Mouse (Mus musculus): ENCODE results near the gene Saysd1. TPM values are rescaled to one million over a fixed set of nuclear protein-coding genes. Genes with fewer than 3 reads are reported as not detected.

Gene Saysd1
- total RNA-seq, 4 experiments from 2014 or later: 2.8 to 3.9 (median 3.1) TPM

DNA sequence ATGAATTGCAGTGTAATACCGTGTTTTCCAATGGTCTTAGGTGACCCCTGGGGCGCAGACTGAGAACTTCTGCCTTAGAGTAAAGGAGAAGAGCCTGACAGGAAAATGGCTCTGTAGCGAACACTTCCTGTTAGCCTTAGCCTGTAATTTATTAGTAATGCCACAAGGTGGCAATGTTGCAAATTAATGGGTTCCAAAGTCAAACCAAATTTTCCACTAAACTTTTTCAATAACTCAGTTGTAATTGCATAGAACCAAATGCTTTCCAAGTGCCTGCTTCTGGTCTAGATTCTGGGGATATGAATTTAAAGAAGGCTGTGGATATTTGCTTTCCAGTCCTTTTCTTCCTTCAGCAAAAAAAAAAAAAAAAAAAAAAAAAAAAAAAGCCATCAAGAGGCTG, 26.1 kb downstream of the Saysd1 start:
- no peak for DNase-seq (ENCODE audit: low spot score in 2 of 2)

DNA sequence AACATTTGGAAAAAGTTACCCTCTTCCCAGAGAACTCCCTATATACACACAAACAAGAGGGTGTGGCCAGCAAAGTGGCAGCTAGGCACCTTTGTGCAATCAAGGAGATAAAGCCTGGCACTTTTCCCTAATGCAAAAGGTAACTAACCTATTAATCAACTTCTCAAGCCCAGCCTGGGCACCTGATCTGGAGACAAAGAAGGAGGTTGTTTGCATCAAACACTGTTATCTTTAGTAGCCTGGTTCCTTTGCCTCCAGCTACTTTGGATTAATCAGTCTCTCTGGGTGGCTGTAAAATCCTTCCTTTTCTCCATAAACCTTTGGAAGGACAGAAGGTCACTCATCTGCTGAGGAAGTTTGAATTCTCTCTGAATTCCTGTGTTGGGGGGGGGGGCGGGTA, 27.4 kb downstream of the Saysd1 start:
- no peak for DNase-seq (ENCODE audit: low spot score in 2 of 2)

DNA sequence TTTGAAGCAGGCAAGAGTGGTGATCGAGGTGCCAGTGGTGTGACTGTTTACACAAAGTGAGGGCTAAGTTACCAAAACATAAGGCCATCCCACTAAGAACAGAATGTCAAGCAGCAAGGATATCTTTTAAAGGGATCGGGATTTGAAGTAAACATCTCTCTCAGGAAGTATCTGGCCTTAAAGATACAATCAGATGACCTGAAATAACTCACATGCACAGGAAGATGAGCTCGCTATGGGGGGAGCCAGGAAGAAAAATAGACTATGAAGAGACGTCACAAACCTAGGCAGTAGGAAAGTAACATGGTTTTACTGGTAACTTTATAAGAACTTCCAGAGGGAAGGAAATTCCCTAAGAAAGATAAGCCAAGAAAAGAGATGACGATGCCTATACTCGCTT, 32.1 kb downstream of the Saysd1 start:
- no peak for DNase-seq (ENCODE audit: low spot score in 2 of 2)

DNA sequence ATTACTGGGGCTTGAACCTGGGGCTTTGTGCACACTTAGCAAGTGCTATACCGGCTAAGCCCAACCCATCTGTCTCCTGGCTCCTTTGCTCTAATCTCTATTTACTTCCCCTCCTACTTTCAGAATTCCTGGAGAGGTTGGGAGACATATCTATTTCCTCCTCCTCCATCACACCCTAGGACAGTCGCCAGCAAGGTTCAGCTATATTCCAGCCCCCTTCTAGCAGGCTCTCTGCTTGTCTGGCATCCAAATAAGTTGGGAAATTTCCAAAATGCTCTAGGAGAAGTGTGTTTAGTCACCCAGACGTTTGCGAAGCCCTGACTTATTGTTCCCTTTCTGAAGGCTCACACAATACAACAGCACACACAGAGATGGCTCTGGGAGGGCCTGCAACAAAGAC, 35.1 kb downstream of the Saysd1 start:
- DNase-seq (ENCODE audit: low spot score in 2 of 2): no peak

DNA sequence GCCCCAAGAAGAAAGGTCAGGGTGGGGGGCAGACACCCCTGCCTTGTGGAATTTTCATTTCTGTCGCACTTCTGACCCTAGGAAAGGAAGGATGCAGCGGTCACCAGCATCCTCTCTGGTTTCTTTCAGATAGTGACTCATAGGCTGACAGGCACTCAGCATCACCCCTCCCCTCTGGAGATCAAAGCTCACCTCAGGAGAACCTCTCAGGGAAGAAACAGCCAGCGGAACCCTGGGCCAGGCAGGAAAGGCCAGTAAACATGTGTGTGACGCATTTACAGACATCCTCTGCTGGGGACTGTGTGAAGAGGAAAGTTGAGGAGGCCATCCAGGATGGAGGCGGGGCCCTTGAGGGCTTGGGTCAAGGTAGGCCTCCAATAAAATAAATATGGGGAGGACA, 40.3 kb downstream of the Saysd1 start:
- no peak for DNase-seq (ENCODE audit: low spot score in 2 of 2)

DNA sequence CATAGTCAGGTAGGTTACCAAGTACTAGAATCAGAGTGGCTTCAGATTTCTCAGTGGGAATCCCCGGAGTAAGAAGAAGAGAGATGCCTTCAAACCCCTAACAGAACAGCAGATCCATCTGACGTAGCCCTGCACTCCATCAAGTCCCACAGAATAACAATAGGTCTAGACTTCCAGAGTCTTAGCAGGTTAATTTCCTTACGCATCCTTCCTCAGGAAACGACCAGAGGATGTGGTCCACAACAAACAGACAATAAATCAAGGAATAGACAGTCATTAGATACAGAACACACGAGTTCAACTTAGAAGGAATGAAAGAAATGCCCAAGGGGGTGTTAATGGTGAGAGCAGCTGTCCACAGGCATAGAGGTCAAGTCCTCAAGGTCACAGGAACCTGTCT, 43.4 kb downstream of the Saysd1 start:
- no peak for DNase-seq (ENCODE audit: low spot score in 2 of 2)

DNA sequence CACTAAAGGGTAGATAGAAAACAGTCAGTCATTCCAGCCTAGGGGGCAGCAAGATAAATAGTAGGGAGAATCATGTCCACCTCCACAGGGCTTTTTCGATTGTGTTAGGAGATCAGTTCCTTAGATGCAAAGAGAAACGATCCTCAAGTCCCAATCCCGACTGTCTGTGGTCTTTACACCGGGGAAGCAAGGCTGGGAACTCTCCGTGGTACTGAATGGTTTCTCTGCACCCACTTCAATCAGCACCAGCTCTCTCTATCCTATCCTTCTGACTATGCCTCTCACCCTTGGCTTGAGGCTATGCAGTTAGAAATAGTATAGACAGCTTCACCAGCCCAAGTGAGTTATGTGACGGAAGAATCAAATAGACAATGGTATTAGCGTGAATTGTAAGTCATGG, 44.8 kb downstream of the Saysd1 start:
- no peak for DNase-seq (ENCODE audit: low spot score in 2 of 2)

DNA sequence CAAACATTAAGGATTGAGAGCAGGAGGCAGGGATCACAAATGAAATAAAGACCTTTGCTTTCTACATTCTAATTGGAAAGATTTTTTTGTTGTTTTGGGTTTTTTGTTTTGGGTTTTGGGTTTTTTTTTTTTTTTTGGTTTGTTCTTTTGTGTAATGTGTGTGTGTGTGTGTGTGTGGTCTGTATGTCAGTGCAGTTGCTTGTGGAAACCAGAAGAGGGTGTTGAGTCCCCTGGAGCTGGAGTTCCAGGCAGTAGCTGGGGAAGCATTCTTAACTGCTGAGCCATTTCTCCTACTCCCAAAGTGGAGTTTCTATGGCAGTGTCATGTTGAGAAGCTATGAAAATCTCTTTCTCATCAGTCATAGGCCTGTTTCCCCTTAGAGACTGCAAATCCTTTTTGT, 54.0 kb downstream of the Saysd1 start:
- no peak for DNase-seq (ENCODE audit: low spot score in 2 of 2)

DNA sequence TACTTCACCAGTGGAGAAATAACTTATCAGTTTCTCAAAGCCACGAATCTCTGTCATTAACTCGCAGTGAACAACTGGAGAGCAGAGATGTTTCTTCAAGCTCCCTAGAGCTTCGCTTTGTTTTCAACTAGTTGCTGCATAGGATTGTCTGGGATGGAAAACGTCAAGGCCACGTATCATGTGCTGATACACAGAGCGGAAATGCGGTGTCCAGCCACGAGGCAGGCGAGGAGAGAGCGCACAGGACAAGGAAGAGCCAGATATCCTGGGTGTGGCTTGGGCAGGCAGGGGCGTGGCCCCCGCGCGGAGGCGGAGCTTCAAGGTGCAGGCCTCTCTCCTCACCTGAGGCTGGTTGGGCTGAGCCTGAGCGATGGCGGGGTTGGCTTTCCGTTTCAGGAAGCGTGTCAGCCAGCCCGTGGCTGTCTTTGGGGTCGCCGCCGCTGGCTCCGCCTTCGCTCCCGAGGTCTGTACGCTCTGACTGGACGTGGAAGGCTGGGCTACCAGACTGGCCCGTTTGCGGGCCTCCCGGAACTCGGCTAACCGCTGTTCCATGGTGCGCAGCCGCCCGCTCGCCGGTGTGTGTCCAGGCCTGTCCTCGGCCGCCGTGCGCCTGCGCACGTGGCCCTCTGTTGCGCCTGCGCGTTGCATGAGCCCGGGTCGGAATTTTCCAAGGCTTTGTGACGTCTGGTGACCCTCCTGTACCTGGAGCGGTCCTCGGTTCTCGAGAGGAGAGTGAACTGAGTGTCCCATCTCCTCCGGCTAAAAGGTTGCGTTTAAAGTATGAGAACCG, 55.6 kb downstream of the Saysd1 start:
- peak; percentile 81 to 88 for DNase-seq (ENCODE audit: low spot score in 2 of 2)

DNA sequence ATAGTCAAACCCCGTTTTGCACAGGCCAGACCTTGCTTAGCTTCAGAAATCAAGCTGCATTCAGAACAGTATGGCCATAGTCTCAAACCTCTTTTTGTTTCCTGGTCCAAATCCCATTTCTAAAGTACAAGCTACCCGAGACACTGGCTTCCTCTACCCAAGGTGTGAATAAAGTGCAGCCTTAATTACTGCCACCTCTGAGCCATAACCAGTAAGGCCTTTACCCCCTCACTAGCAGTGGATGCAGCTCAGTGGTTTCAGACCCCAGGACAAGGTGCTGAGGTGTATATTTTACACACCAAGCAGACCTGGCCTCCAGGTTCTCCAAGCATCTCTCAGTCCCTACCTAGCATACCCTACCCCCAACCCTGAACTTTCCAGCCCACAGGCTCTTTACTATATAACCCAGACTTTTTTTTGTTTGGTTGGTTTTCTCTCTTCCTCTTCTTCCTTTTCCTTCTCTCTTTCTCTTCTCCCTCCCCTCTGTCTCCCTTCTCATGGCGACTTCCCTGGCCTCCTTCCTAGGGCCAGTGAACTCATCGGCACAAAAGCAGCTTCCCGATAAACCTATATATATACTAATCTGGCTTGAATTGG, 56.3 kb downstream of the Saysd1 start:
- no peak for DNase-seq (ENCODE audit: low spot score in 2 of 2)

DNA sequence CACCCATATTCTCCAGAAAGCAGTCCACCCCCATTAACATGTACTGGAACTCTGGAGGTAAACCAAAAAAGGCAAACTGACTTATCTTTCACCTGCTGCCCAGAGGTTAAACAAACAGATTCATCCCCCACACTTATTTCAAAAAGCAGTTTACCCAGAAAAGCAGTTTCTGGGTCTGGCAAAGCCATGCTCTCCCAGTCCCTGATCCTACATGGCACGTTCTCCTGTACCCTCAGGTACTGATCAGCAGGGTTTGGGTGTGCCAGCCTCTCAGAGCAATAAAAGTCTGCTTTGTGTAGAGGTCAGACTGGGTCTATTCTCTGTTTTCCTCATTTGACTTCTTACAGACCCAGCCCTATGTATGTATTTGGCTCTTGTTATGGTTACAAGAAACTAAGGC, 57.2 kb downstream of the Saysd1 start:
- no peak for DNase-seq (ENCODE audit: low spot score in 2 of 2)

DNA sequence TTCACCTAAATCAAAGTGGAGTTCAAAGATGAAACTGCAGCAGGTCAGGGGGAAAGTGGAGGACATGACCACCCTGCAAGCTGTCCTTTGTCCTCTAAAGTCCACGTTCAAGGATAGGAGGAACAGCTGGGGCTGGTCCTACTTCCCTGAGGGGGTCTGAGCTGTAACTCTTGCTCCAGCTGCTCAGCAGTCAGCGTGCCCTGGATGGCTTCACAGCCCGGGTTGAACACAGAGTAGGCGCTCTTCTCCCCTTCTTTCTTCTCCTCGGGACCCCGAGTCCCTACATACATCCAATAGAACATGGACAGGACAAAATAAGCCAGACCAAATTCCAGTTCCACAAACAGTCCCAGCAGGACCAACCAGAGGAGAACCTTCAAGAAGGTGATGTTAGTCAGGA, 61.2 kb downstream of the Saysd1 start:
- DNase-seq (ENCODE audit: low spot score in 2 of 2): no peak

DNA sequence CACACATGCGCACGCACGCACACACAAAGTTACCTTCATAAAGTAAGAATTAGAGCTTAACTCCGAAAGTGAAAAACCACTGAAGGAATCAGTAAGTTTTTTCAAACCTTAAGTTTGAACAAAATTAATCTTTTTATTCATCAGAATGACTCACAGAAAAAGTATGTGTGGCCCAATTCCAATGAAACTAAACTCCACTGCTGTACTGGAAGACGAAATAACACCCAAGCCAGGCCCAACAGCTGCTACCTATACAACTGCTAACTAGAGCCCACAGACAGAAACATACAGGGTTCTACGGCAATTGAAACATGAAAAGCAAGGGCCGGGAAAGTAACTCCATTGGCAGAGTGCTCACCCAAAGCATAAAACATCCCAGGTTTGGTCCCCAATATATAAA, 62.8 kb downstream of the Saysd1 start:
- DNase-seq (ENCODE audit: low spot score in 2 of 2): no peak

DNA sequence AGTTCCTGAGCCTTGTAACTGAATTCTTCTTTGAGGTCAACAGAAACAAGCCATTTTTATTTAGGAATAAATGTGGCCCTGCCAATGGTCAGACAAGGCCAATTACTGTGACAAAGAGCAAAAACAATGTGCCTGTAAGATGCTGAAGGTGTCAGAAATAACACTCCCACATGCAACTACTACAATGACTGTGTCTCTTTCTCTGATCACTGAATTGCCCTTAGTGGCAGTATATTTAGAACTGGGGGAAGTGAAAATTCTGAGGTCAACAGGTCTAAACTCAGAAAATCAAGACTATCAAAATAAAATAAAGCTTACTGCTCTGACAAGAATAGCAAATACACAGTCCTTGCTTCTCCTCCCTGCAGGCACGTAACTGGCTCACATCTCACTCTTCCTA, 63.6 kb downstream of the Saysd1 start:
- DNase-seq (ENCODE audit: low spot score in 2 of 2): no peak

DNA sequence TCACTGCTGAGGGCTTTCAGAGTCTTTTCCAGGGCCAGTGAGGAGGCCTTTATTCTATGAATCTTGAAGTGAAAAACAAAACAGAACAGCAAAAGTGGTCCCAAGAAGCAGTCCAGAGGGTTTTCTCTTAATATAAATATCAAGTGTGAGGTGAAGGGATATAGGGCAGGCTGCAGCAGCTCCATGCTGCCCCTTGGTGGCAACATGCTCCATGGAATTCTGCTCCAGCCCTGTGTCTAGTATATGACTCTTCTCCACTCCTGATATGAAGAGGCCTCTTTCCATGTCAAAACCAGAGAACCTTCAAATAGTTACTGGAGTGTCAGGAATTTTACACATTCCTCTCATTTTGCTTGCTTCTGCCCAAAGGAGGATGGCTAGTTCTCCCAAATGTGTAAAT, 67.7 kb downstream of the Saysd1 start:
- no peak for DNase-seq (ENCODE audit: low spot score in 2 of 2)

DNA sequence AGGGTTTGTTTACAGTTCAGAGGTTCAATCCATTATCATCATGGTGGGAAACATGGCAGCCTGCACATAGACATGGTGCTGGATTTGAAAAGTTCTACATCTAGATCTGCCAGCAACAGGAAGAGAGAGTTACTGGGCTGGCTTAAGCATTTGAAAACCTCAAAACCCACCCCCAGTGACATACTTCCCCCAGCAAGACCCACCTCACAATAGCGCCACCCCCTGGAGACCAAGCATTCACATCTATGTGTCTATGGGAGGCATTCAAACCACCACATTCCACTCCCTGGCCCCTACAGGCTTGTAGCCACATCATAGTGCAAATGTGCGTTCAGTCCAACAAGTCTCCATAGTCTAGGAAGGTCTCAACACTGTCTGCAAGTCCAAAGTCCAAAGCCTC, 70.0 kb downstream of the Saysd1 start:
- no peak for DNase-seq (ENCODE audit: low spot score in 2 of 2)

DNA sequence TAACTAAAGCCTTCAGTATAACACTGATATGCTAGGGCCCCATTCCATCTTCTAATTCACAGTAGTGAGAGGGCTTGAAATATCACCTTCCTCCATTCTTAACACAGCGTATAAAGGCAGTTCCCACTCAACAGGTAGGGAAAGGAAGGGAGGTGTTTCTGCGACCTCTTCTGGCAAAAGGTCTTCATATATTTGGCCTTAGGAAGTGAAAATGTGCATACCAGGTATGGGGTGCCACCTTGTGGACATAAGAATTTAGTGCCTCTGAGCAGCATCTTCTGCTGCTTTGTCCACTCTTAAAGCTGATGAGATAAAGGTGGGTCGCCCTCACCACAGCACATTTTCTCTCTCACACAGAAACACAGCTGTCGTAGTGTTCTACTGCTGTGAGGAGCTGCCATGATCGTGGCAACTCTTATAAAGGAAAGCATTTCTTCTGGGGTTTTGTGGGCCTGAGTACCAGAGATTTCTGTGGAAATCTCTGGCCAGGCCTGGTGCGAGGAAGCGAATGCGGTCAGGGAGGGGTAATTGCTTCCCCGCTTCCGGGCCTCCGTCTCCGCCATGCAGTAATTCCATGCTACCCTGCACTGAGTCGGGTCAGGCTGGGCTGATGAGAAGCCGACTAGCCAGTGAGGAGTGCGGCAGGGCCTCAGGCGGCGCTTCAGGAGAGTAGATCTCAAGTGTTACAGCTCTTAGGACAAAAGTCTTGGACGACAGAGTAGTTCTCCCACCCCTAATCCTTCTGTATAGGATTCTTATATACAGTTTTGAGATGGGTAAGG, 70.8 kb downstream of the Saysd1 start:
- peak; percentile 8 to 20 for DNase-seq (ENCODE audit: low spot score in 2 of 2)

DNA sequence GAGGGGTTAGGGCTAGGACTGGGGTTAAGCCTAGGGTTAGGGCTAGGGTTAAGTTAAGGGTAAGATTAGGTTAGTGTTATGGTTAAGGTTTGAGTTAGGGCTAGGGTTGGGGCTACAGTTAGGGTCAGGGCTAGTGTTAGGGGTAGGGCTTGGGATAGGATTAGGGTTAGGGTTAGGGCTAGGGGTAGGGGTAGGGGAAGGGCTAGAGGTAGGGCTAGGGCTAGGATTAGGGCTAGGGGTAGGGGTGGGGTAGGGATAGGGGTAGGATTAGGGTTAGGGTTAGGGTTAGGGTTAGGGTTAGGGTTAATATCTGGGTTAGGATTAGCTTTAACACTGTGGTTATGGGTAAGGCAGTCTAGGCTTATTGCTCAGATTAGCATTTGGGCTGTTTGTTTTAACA, 73.6 kb downstream of the Saysd1 start:
- DNase-seq (ENCODE audit: low spot score in 2 of 2): no peak

DNA sequence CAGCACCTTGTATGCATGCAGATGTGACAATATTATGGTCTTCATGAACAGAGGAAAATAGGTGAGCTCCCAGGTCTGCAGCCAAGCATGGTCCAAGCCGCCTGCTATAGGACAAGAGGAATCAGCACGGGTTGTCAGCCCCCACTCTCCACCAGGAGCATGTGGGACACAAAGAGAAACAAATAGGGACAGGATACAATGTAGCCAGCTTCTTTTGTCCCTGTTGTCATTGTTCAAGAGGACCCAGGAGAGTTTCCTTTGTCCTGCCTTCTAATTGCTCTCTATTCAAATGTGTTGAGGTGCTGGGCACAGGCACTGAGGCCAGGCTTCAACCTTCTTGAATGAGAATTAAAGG, 89.9 kb downstream of the Saysd1 start:
- DNase-seq (ENCODE audit: low spot score in 2 of 2): no peak

DNA sequence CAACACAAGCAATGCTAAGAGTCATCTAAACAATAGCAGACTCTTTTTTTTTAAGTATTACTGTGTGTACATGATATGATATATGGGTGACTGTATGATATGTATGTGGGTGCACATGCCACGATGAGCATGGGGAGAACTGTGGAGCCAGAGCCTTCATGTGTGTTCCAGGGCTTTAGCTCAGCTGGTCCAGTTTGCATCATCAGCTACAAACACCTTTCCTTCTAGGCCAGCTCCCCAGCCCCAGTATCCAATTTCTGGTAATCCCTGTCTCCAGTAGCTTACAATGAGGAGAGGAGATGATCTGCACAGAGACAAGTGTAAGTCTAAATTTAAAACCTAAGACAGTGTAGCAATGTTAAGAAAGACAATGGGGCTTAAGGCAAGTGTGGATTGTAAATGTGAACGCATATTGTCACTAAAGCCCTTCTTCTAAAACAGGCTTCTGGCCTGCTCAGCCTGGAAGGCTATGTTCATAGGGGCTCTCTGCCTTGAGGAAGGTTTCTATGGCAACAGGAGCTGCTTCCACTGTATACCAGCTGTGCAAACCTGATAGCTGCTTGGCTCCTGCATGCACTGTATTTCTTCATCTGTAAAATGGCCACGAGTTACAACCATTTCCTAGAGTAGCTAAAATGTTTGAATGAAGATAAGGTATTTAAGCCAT, 90.4 kb downstream of the Saysd1 start:
- DNase-seq (ENCODE audit: low spot score in 2 of 2): no peak

DNA sequence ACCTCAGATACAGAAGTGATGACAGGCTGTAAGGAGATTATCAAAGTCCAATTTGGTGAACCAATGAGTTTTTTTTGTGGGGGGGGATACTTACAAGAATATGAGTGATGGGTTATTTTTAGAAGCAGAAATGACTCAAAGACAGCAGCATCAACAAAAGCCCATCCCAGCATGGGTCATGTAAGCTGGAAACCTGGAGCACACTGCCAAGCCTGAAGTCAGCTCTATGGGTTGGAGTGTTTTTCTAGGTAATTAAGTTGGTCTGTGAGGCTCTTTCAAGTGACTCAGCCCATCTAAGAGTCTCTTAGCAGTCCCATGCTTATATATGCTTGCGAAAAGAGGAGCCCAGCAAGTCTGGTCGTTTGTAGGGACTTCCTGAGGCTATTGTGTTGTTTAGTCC, 91.0 kb downstream of the Saysd1 start:
- DNase-seq (ENCODE audit: low spot score in 2 of 2): no peak

DNA sequence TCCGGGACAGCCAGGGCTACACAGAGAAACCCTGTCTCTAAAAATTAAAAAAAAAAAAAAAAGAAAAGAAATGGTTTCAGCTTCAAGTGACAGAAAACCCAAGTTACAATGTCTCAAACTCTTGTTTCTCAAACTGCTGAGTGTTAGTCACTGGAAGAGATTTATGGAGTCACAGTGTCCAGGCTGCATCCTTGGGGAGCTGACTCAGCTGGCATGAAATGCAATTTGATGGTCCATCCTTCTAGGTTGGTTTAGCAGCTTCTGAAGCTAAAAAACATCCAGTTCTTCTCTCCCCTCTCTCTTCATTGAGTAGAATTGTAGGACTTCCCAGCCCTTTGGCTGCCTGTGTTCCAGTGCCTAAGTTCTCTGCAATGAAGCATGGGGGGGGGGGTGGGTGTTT, 94.3 kb downstream of the Saysd1 start:
- DNase-seq (ENCODE audit: low spot score in 2 of 2): no peak

Measured in gastrocnemius, adult 8-10 months (tissue).